Mouse (Mus musculus) erythroblast, embryonic 14.5 days (primary cell): ENCODE measurements around the gene Mtrr.

Experiments used
- GATA1 ChIP-seq: IDR thresholded peaks from 2 replicates; pipeline ENCODE4 v1.6.1; 2012; ENCODE audit warnings: low read length, inconsistent platforms, mixed read lengths
- TAL1 ChIP-seq: IDR thresholded peaks from 3 replicates; pipeline ENCODE4 v1.6.1; 2012; ENCODE audit warnings: low read length, inconsistent platforms, mixed read lengths

DNA sequence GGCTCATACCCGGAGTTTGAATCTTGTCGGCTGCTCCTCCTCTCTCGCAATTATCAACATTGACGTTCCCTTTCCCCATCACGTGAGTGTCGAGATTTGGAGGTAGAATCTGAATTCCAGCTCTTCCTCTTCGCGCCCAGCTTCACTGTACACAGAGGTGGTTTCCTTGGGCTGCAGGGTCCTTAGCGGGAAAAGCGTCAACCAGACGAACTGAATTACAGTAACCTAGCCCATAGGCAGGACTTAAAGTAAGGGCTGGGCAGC, 500 bp upstream of the Mtrr start:
- TF ChIP-seq GATA1 (no peak), TAL1 (no peak)
